Mouse (Mus musculus): Measurements from ENCODE around the gene Gnl2.

DNA sequence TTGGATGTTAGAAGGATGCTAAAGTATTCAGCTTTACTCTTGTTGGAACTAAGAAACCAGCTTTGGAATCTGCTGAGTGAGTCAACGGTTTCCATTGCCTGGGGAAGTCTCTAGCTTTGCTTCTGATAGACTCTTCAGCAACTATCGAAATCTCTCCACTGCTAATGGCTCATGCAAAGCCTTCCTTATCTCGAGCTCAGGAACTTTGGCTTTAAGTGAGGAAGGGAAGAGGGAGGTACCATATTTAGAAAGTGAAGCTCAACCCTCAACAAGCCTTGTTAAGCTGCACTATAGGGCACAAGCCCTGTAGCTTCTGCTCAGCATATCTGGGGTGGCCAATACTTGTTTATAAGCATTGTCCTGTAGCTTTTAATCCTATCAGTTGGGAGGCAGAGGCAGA, 40.9 kb downstream of the Gnl2 start:
- TF ChIP-seq CTCF (IDR thresholded peaks at IDR 0.05; ENCODE audit: extremely low read depth, insufficient read depth, insufficient read length, insufficient replicate concordance) (no peak), POLR2A (IDR thresholded peaks at IDR 0.05; ENCODE audit: low read depth, low read length) (no peak)
